Mouse (Mus musculus) MEL (cell line): ENCODE measurements around the gene Tmem184b. TPM values are rescaled to one million over a fixed set of nuclear protein-coding genes. Genes with fewer than 3 reads are reported as not detected.

Experiments
- DNase-seq: peaks from one replicate; pipeline ENCODE4 v3.0.0; 2011; ENCODE audit warnings: low read depth, low spot score
- H3K27ac ChIP-seq: 2 replicates; pipeline ENCODE4 v1.5.1; 2012; ENCODE audit warnings: low read depth, mild to moderate bottlenecking, control low read depth, low read length, moderate library complexity; ENCODE audit not compliant: control insufficient read depth
- H3K27me3 ChIP-seq, 2 experiments: fragments of 150-350 bp in 1 of 2; sonication (generic) in 1 of 2; 2 replicates each; pipeline ENCODE4 v1.6.1; 2012; ENCODE audit warnings: low read length in 2 of 2, mild to moderate bottlenecking in 2 of 2, improper control_type of control experiment in 1 of 2, moderate library complexity in 1 of 2; ENCODE audit not compliant: insufficient read depth in 2 of 2, control insufficient read depth in 1 of 2
- H3K36me3 ChIP-seq, 2 experiments: 2 replicates each; pipeline ENCODE4 v1.6.1; 2012 to 2014; ENCODE audit warnings: low read length in 2 of 2, improper control_type of control experiment in 1 of 2, inconsistent platforms in 1 of 2, mild to moderate bottlenecking in 1 of 2; ENCODE audit not compliant: insufficient read depth in 2 of 2, control insufficient read depth in 1 of 2
- H3K4me1 ChIP-seq, 2 experiments: fragments of 150-350 bp in 1 of 2; sonication (generic) in 1 of 2; 2 replicates each; pipeline ENCODE4 v1.6.1; 2012; ENCODE audit warnings: low read length in 2 of 2, improper control_type of control experiment in 1 of 2, mild to moderate bottlenecking in 1 of 2; ENCODE audit not compliant: insufficient read depth in 2 of 2, control insufficient read depth in 1 of 2
- H3K4me3 ChIP-seq, 2 experiments: fragments of 150-350 bp in 1 of 2; sonication (generic) in 1 of 2; 2 replicates each; pipeline ENCODE4 v1.5.1; 2012; ENCODE audit warnings: low read depth in 2 of 2, low read length in 2 of 2, mild to moderate bottlenecking in 2 of 2, moderate library complexity in 2 of 2, control low read depth in 1 of 2, improper control_type of control experiment in 1 of 2; ENCODE audit not compliant: control insufficient read depth in 1 of 2, insufficient read depth in 1 of 2
- H3K79me2 ChIP-seq: 2 replicates; pipeline ENCODE4 v1.6.1; 2012; ENCODE audit warnings: mild to moderate bottlenecking, low read length, moderate library complexity; ENCODE audit not compliant: control insufficient read depth, poor library complexity, insufficient read depth
- H3K9ac ChIP-seq: 2 replicates; pipeline ENCODE4 v1.6.1; 2012; ENCODE audit warnings: low read depth, mild to moderate bottlenecking, control low read depth, low read length, moderate library complexity; ENCODE audit not compliant: control insufficient read depth, poor library complexity, severe bottlenecking
- H3K9me3 ChIP-seq: fragments of 150-350 bp; sonication (generic); replicated peaks from 2 replicates; pipeline ENCODE4 v1.6.1; 2012; ENCODE audit warnings: mild to moderate bottlenecking, low read length, improper control_type of control experiment, moderate library complexity; ENCODE audit not compliant: insufficient read depth
- BHLHE40 ChIP-seq: IDR thresholded peaks from 2 replicates; pipeline ENCODE4 v1.6.1; 2012; ENCODE audit warnings: low read depth, mild to moderate bottlenecking, inconsistent platforms, low read length, improper control_type of control experiment, borderline replicate concordance
- CHD1 ChIP-seq: IDR thresholded peaks from 2 replicates; pipeline ENCODE4 v1.6.1; 2012; ENCODE audit warnings: low read depth, mild to moderate bottlenecking, inconsistent platforms, low read length, improper control_type of control experiment
- CTCF ChIP-seq, 3 experiments: IDR thresholded peaks in 2 of 3; conservative IDR thresholded peaks in 1 of 3; 2 replicates each; pipeline ENCODE4 v1.5.1; 2011 to 2012; ENCODE audit warnings: low read length in 3 of 3, low read depth in 2 of 3, mild to moderate bottlenecking in 2 of 3, improper control_type of control experiment in 1 of 3, inconsistent platforms in 1 of 3, mixed read lengths in 1 of 3, moderate library complexity in 1 of 3; ENCODE audit not compliant: control insufficient read depth in 1 of 3, insufficient read depth in 1 of 3, poor library complexity in 1 of 3, severe bottlenecking in 1 of 3
- E2F4 ChIP-seq: IDR thresholded peaks from 2 replicates; pipeline ENCODE4 v1.6.1; 2011; ENCODE audit warnings: low read depth, low read length, improper control_type of control experiment, borderline replicate concordance
- EP300 ChIP-seq, 2 experiments: IDR thresholded peaks; 2 replicates each; pipeline ENCODE4 v1.6.1; 2011; ENCODE audit warnings: improper control_type of control experiment in 2 of 2, low read length in 2 of 2, low read depth in 1 of 2, mild to moderate bottlenecking in 1 of 2
- ETS1 ChIP-seq: IDR thresholded peaks from 2 replicates; pipeline ENCODE4 v1.6.1; 2012; ENCODE audit warnings: low read depth, mild to moderate bottlenecking, inconsistent platforms, low read length, improper control_type of control experiment, moderate library complexity
- GATA1 ChIP-seq: IDR thresholded peaks from 2 replicates; pipeline ENCODE4 v1.6.1; 2011; ENCODE audit warnings: low read depth, low read length, improper control_type of control experiment
- HCFC1 ChIP-seq: IDR thresholded peaks from 2 replicates; pipeline ENCODE4 v1.6.1; 2012; ENCODE audit warnings: low read depth, mild to moderate bottlenecking, inconsistent platforms, low read length, improper control_type of control experiment, moderate library complexity
- MAFK ChIP-seq: IDR thresholded peaks from 2 replicates; pipeline ENCODE4 v1.6.1; 2011; ENCODE audit warnings: low read depth, mild to moderate bottlenecking, low read length, improper control_type of control experiment, borderline replicate concordance
- MYC ChIP-seq: IDR thresholded peaks from 2 replicates; pipeline ENCODE4 v1.6.1; 2011; ENCODE audit warnings: low read depth, mild to moderate bottlenecking, low read length, improper control_type of control experiment, moderate library complexity
- POLR2AphosphoS2 ChIP-seq: IDR thresholded peaks from 2 replicates; pipeline ENCODE4 v1.6.1; 2011; ENCODE audit warnings: low read length, improper control_type of control experiment
- POLR2AphosphoS5 ChIP-seq: IDR thresholded peaks from 2 replicates; pipeline ENCODE4 v1.6.1; 2012; ENCODE audit warnings: low read depth, borderline replicate concordance, mild to moderate bottlenecking, inconsistent platforms, low read length, moderate library complexity, mixed read lengths
- RAD21 ChIP-seq: IDR thresholded peaks from 2 replicates; pipeline ENCODE4 v1.6.1; 2011; ENCODE audit warnings: mild to moderate bottlenecking, low read depth, low read length, improper control_type of control experiment
- USF1 ChIP-seq: IDR thresholded peaks from 2 replicates; pipeline ENCODE4 v1.6.1; 2014; ENCODE audit warnings: low read depth, mild to moderate bottlenecking, inconsistent platforms, low read length, improper control_type of control experiment, moderate library complexity
- polyA plus RNA-seq, 2 experiments: library from polyadenylated mRNA; stranded (reverse) in 1 of 2; unstranded in 1 of 2; fragments of >175 nt in 1 of 2; fragments of >200 nt in 1 of 2; gene quantifications; 2 replicates each; pipeline versions ENCODE4 v1.2.1 to v1.2.4; 2012; ENCODE audit warnings: low replicate concordance in 2 of 2, low read depth in 1 of 2; ENCODE audit not compliant: insufficient read length in 2 of 2, insufficient read depth in 1 of 2, missing spikeins in 1 of 2
- total RNA-seq: library from RNA; depleted of rRNA; stranded (reverse); fragments of 300-350 nt; gene quantifications from 2 replicates; pipeline ENCODE4 v1.2.3, GENCODE M21; 2012

The Tmem184b gene
- total and polyA plus RNA-seq, 3 experiments = 7.5 to 28.4 TPM; not detected in 1

- Histone ChIP-seq H3K27me3 (no peaks in the 10 kb centered on the region), H3K79me2 (no peaks in the 10 kb centered on the region), H3K9me3 (no peaks in the 10 kb centered on the region), H3K9ac (no peak overlapping the region), H3K4me1 (no peaks in the 10 kb centered on the region), H3K4me3 (no peak overlapping the region), H3K36me3 (no peaks in the 10 kb centered on the region; a peak in 1 of 4 replicates), H3K27ac (no peak overlapping the region)
- no peak for TF ChIP-seq GATA1
- no peak for TF ChIP-seq RAD21
- no peak for TF ChIP-seq MAFK
- no peak for TF ChIP-seq CHD1
- no peak for TF ChIP-seq CTCF (IDR thresholded peaks at IDR 0.05 in 2 of 3, conservative IDR thresholded peaks at IDR 0.05 in 1 of 3; ENCODE audit: control insufficient read depth in 1 of 3, insufficient read depth in 1 of 3, low read depth in 2 of 3, low read length in 3 of 3, poor library complexity in 1 of 3, severe bottlenecking in 1 of 3)
- TF ChIP-seq, all 39 proteins: peak for 0
- DNase-seq = no peak
Observed at GRCm38 (mm10) chr15:79374760-79375159, 28.6 kb downstream of the Tmem184b start.

DNA sequence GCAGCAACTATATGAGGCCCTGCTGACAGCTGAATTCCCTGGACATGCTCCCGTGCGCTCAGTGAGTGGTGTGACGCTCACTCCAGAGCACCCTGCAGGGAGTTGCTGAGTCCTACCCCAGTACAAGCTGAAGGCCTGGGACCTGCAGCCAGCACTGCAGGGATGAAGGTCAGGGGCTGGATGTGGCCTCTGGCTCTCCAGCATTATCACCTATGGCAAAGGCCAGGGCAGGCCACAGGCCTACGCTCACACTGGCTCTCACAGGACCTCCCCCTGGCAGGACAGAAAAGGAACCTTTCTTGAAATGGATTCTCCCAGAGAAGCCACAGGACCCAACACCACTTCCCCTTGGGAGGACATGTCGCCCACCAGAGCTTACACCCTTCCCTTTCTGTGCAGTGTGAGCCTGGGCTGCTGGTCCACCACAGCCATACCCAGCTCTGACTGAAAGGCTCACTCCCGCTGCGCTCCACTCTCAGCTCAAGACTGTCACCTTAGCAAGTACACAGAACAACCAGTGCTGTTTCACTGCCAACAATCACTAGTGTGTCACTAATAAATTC lies 33.0 kb downstream of the Tmem184b start:
- Histone ChIP-seq H3K27me3 (no peaks in the 10 kb centered on the region), H3K4me3 (no peak overlapping the region), H3K9me3 (no peaks in the 10 kb centered on the region), H3K36me3 (no peaks in the 10 kb centered on the region), H3K9ac (no peak overlapping the region), H3K4me1 (no peaks in the 10 kb centered on the region), H3K27ac (no peak overlapping the region), H3K79me2 (no peaks in the 10 kb centered on the region)
- no peak for TF ChIP-seq CHD1
- TF ChIP-seq EP300 (IDR thresholded peaks at IDR 0.05; ENCODE audit: low read depth in 1 of 2, low read length in 2 of 2) = no peak
- TF ChIP-seq USF1 = no peak
- no peak for TF ChIP-seq BHLHE40
- TF ChIP-seq HCFC1 = no peak
- TF ChIP-seq MYC = no peak
- no peak for TF ChIP-seq ETS1
- TF ChIP-seq POLR2AphosphoS5 = no peak
- TF ChIP-seq E2F4 = no peak
- TF ChIP-seq RAD21 = no peak
- TF ChIP-seq POLR2AphosphoS2 = no peak
- no peak for DNase-seq
